Mouse (Mus musculus): ENCODE measurements at regions not wholly inside any gene's neighbourhood (a gene's known extent, or its start where the extent isn't known, plus 50 kb on each side); places are given as distances from the start of the nearest gene placed in this dataset.

DNA sequence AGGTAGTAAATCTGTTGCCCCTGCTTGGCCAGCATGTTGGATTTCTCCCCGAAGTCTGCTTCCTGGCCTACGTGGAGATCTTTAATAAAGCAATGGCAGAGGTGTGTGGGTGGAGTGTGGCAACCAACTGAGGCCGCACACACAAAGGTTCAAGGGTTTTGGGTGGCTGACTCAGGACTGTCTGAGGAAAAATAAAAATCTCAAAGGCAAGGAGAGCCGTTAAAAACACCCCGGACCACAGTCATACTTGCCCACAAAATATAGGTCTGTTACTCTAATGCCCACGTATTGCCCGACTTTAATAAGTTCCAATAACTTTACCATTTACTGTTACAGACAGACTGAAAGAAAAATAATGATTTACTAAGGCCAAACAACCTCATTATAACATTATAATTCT is 108.7 kb upstream of the Cdkn2b start:
- H3K36me3 ChIP-seq (ENCODE audit: control insufficient read depth, insufficient read depth): no peaks in the 10 kb centered on the region
- no peaks in the 10 kb centered on the region for H3K27me3 ChIP-seq (ENCODE audit: control insufficient read depth, insufficient read depth, insufficient read length)
- TF ChIP-seq TCF12 (IDR thresholded peaks at IDR 0.05; ENCODE audit: insufficient read depth, poor library complexity, severe bottlenecking) (no peak), E2F4 (IDR thresholded peaks at IDR 0.05; ENCODE audit: insufficient read depth) (no peak), POLR2AphosphoS2 (IDR thresholded peaks at IDR 0.05; ENCODE audit: insufficient read length, low read depth) (no peak), TCF3 (IDR thresholded peaks at IDR 0.05; ENCODE audit: insufficient read length, low read depth) (no peak), CEBPB (IDR thresholded peaks at IDR 0.05; ENCODE audit: insufficient read depth, poor library complexity, severe bottlenecking) (no peak), SRF (IDR thresholded peaks at IDR 0.05; ENCODE audit: control insufficient read depth, insufficient read length, low read depth) (no peak), MYOD1 (IDR thresholded peaks at IDR 0.05; ENCODE audit: control insufficient read depth in 1 of 3, insufficient read length in 2 of 3, low read depth in 2 of 3) (no peak), POLR2A (IDR thresholded peaks at IDR 0.05; ENCODE audit: insufficient read length, low read depth) (no peak), USF1 (IDR thresholded peaks at IDR 0.05; ENCODE audit: low read depth) (no peak), REST (IDR thresholded peaks at IDR 0.05; ENCODE audit: insufficient read depth, insufficient read length) (no peak), MYOG (IDR thresholded peaks at IDR 0.05; ENCODE audit: control insufficient read depth in 1 of 3, insufficient read depth in 1 of 3, insufficient read length in 2 of 3, low read depth in 2 of 3) (no peak), MAX (IDR thresholded peaks at IDR 0.05; ENCODE audit: low read depth) (no peak)
- H3ac ChIP-seq (ENCODE audit: control insufficient read depth, insufficient read length): no peak overlapping the region
- H3K4me3 ChIP-seq: no peak overlapping the region
- H3K4me2 ChIP-seq (ENCODE audit: low read depth): no peak overlapping the region
- H3K79me2 ChIP-seq (ENCODE audit: control insufficient read depth, insufficient read depth): no peaks in the 10 kb centered on the region

DNA sequence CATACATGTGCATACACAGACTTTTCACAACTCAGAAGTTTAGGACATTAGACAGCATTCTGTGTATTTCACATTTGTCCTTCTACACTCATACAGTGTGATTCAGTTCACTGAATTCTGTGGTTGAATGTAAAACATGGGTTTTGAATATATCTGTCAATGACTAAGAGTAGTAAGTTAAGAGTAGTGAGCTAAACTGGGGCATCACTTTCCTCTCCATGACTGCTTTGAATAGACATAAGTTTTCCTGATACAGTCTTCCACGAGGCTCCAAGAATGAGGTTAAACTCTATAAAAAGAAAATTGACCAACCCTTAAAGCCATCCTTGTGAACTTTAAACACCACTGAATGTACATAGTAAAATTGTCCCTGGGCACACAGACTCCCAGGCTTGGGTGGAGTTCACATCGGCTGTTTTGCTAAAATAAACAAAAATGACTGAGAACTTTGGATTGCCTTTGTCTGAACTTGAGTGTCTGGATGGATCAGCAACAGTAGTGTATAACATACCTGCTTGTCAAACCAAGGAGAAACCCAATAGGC is 94.9 kb upstream of the Cdkn2b start:
- H3K4me2 ChIP-seq (ENCODE audit: low read depth): no peak overlapping the region
- H3K27me3 ChIP-seq (ENCODE audit: control insufficient read depth, insufficient read depth, insufficient read length): no peaks in the 10 kb centered on the region
- no peak overlapping the region for H3ac ChIP-seq (ENCODE audit: control insufficient read depth, insufficient read length)
- no peaks in the 10 kb centered on the region for H3K79me2 ChIP-seq (ENCODE audit: control insufficient read depth, insufficient read depth)
- no peak overlapping the region for H3K4me3 ChIP-seq
- no peaks in the 10 kb centered on the region for H3K36me3 ChIP-seq (ENCODE audit: control insufficient read depth, insufficient read depth)
- TF ChIP-seq MYOD1 (IDR thresholded peaks at IDR 0.05; ENCODE audit: control insufficient read depth in 1 of 3, insufficient read length in 2 of 3, low read depth in 2 of 3) (no peak), POLR2AphosphoS2 (IDR thresholded peaks at IDR 0.05; ENCODE audit: insufficient read length, low read depth) (no peak), TCF3 (IDR thresholded peaks at IDR 0.05; ENCODE audit: insufficient read length, low read depth) (no peak), USF1 (IDR thresholded peaks at IDR 0.05; ENCODE audit: low read depth) (no peak)

DNA sequence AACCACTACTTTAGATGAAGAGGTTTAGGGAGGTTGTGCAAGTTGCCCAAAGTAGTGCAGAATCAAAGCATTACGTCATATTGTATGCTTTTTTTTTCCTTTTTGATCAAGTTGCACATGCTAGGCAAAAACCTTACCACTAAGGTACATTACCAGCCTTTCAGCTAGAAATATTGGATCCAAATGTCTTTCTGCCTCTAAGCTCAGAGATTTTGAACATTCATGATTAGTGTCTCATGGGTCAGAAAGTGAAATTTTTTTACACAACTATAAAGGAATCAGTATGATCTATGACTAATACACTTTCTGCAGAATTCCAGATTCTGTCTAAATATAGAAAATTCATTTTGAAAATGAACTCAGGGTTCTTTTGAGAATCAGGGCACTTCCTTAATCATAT is 92.3 kb upstream of the Cdkn2b start:
- Histone ChIP-seq H3K27me3 (ENCODE audit: control insufficient read depth, insufficient read depth, insufficient read length) (no peaks in the 10 kb centered on the region), H3K36me3 (ENCODE audit: control insufficient read depth, insufficient read depth) (no peaks in the 10 kb centered on the region), H3ac (ENCODE audit: control insufficient read depth, insufficient read length) (no peak overlapping the region), H3K4me3 (no peak overlapping the region), H3K79me2 (ENCODE audit: control insufficient read depth, insufficient read depth) (no peaks in the 10 kb centered on the region), H3K4me2 (ENCODE audit: low read depth) (no peak overlapping the region)
- TF ChIP-seq REST (IDR thresholded peaks at IDR 0.05; ENCODE audit: insufficient read depth, insufficient read length) (no peak), SRF (IDR thresholded peaks at IDR 0.05; ENCODE audit: control insufficient read depth, insufficient read length, low read depth) (no peak), CEBPB (IDR thresholded peaks at IDR 0.05; ENCODE audit: insufficient read depth, poor library complexity, severe bottlenecking) (no peak), USF1 (IDR thresholded peaks at IDR 0.05; ENCODE audit: low read depth) (no peak), TCF12 (IDR thresholded peaks at IDR 0.05; ENCODE audit: insufficient read depth, poor library complexity, severe bottlenecking) (no peak), E2F4 (IDR thresholded peaks at IDR 0.05; ENCODE audit: insufficient read depth) (no peak), MYOD1 (IDR thresholded peaks at IDR 0.05; ENCODE audit: control insufficient read depth in 1 of 3, insufficient read length in 2 of 3, low read depth in 2 of 3) (no peak), MYOG (IDR thresholded peaks at IDR 0.05; ENCODE audit: control insufficient read depth in 1 of 3, insufficient read depth in 1 of 3, insufficient read length in 2 of 3, low read depth in 2 of 3) (no peak), POLR2AphosphoS2 (IDR thresholded peaks at IDR 0.05; ENCODE audit: insufficient read length, low read depth) (no peak)

DNA sequence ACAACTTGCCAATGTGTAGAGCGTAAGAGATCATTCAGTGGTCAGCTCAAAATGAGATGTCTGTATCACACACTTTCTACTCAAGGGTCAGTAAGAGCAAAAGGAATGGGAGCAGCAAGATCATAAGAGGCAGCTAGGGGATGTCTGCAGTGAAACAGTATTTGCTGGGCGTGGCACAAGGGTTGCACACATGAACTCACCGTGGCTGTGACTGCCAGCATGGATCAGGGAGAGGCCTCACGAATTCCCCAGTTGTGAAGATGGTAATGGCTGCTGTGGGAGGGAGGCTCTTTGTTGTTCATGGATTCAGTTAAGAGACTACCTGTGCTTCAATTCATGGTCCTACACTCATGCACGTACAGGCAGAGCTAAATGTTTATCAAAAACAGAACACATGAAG is 91.5 kb upstream of the Cdkn2b start:
- H3ac ChIP-seq (ENCODE audit: control insufficient read depth, insufficient read length): no peak overlapping the region
- H3K4me3 ChIP-seq: no peak overlapping the region
- no peaks in the 10 kb centered on the region for H3K36me3 ChIP-seq (ENCODE audit: control insufficient read depth, insufficient read depth)
- H3K4me2 ChIP-seq (ENCODE audit: low read depth): no peak overlapping the region
- no peaks in the 10 kb centered on the region for H3K27me3 ChIP-seq (ENCODE audit: control insufficient read depth, insufficient read depth, insufficient read length)
- no peaks in the 10 kb centered on the region for H3K79me2 ChIP-seq (ENCODE audit: control insufficient read depth, insufficient read depth)
- TF ChIP-seq TCF12 (IDR thresholded peaks at IDR 0.05; ENCODE audit: insufficient read depth, poor library complexity, severe bottlenecking) (no peak), MYOG (IDR thresholded peaks at IDR 0.05; ENCODE audit: control insufficient read depth in 1 of 3, insufficient read depth in 1 of 3, insufficient read length in 2 of 3, low read depth in 2 of 3) (no peak), POLR2A (IDR thresholded peaks at IDR 0.05; ENCODE audit: insufficient read length, low read depth) (no peak), CEBPB (IDR thresholded peaks at IDR 0.05; ENCODE audit: insufficient read depth, poor library complexity, severe bottlenecking) (no peak), USF1 (IDR thresholded peaks at IDR 0.05; ENCODE audit: low read depth) (no peak), POLR2AphosphoS2 (IDR thresholded peaks at IDR 0.05; ENCODE audit: insufficient read length, low read depth) (no peak), MAX (IDR thresholded peaks at IDR 0.05; ENCODE audit: low read depth) (no peak), SRF (IDR thresholded peaks at IDR 0.05; ENCODE audit: control insufficient read depth, insufficient read length, low read depth) (no peak), MYOD1 (IDR thresholded peaks at IDR 0.05; ENCODE audit: control insufficient read depth in 1 of 3, insufficient read length in 2 of 3, low read depth in 2 of 3) (no peak), E2F4 (IDR thresholded peaks at IDR 0.05; ENCODE audit: insufficient read depth) (no peak), TCF3 (IDR thresholded peaks at IDR 0.05; ENCODE audit: insufficient read length, low read depth) (no peak), REST (IDR thresholded peaks at IDR 0.05; ENCODE audit: insufficient read depth, insufficient read length) (no peak)

DNA sequence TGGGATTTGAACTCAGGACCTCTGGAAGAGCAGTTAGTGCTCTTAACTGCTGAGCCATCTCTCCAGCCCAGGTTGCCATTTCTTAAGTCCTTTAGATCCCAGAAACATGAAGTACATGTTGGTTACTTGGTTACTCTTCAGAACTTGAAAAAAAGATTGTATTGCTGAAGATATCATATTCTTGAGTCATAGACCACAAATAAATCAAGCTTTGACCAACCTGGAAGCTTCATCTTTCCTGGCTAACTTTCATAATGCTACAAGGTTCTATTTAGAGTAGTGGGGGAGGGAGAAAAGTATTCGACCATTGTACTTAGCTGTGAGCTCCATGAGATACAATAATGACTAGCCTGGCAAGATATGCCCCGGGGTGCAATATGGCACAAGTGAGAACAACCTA is 90.9 kb upstream of the Cdkn2b start:
- no peaks in the 10 kb centered on the region for H3K79me2 ChIP-seq (ENCODE audit: control insufficient read depth, insufficient read depth)
- no peak overlapping the region for H3ac ChIP-seq (ENCODE audit: control insufficient read depth, insufficient read length)
- no peaks in the 10 kb centered on the region for H3K27me3 ChIP-seq (ENCODE audit: control insufficient read depth, insufficient read depth, insufficient read length)
- no peak for TF ChIP-seq MAX (IDR thresholded peaks at IDR 0.05; ENCODE audit: low read depth)
- no peak for TF ChIP-seq CEBPB (IDR thresholded peaks at IDR 0.05; ENCODE audit: insufficient read depth, poor library complexity, severe bottlenecking)
- TF ChIP-seq SRF (IDR thresholded peaks at IDR 0.05; ENCODE audit: control insufficient read depth, insufficient read length, low read depth): no peak
- TF ChIP-seq USF1 (IDR thresholded peaks at IDR 0.05; ENCODE audit: low read depth): no peak
- no peak for TF ChIP-seq POLR2AphosphoS2 (IDR thresholded peaks at IDR 0.05; ENCODE audit: insufficient read length, low read depth)
- TF ChIP-seq POLR2A (IDR thresholded peaks at IDR 0.05; ENCODE audit: insufficient read length, low read depth): no peak
- TF ChIP-seq E2F4 (IDR thresholded peaks at IDR 0.05; ENCODE audit: insufficient read depth): no peak
- no peak for TF ChIP-seq MYOG (IDR thresholded peaks at IDR 0.05; ENCODE audit: control insufficient read depth in 1 of 3, insufficient read depth in 1 of 3, insufficient read length in 2 of 3, low read depth in 2 of 3)
- TF ChIP-seq REST (IDR thresholded peaks at IDR 0.05; ENCODE audit: insufficient read depth, insufficient read length): no peak
- TF ChIP-seq MYOD1 (IDR thresholded peaks at IDR 0.05; ENCODE audit: control insufficient read depth in 1 of 3, insufficient read length in 2 of 3, low read depth in 2 of 3): no peak
- no peak for TF ChIP-seq TCF3 (IDR thresholded peaks at IDR 0.05; ENCODE audit: insufficient read length, low read depth)
- TF ChIP-seq TCF12 (IDR thresholded peaks at IDR 0.05; ENCODE audit: insufficient read depth, poor library complexity, severe bottlenecking): no peak
- no peak overlapping the region for H3K4me2 ChIP-seq (ENCODE audit: low read depth)
- no peaks in the 10 kb centered on the region for H3K36me3 ChIP-seq (ENCODE audit: control insufficient read depth, insufficient read depth)
- H3K4me3 ChIP-seq: no peak overlapping the region

All from myocyte (in vitro differentiated cells).